Mouse (Mus musculus) c-Kit-positive CD71-positive TER-119-positive erythroid progenitor cells, embryonic 14.5 days (primary cell): ENCODE data around the gene Rpl10.

ENCODE experiments used
- DNase-seq: peaks from one replicate; pipeline ENCODE4 v3.0.0-alpha.2; 2013; ENCODE audit warnings: low spot score

The Rpl10 gene

DNA sequence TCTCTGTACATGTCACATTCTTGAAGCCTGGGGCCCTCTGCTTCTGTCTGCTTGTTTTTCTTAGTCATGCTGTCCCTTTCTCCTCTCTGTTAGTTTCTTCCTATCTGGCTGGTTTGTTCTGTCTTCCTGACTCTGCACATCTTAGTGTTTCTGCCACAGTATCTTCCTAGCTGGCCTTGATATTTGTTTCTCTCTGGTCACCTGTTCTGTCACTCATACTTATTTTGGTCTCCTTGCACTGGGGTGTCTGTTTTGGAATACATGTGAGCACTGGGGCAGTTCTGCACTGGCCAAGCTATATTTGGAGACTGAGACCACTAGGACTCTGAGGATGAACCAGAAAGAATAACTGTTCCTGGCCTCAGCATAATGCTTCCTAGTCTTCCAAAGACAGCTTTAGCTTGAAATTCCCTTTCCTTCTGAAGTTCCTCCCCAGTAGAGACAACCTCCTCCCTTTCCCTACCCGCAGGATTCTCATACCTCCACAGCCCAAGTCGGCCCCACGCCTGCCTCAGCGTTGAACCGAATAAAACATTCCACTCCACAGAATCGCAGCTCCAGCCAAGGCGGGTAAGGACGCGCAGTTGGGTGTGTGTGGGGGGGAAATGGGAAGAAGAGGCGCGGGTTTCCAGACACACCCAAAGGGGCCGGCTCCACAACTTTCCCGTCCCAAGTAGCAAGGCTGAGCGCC is 10.6 kb downstream of the Rpl10 start:
- DNase-seq = no peak

DNA sequence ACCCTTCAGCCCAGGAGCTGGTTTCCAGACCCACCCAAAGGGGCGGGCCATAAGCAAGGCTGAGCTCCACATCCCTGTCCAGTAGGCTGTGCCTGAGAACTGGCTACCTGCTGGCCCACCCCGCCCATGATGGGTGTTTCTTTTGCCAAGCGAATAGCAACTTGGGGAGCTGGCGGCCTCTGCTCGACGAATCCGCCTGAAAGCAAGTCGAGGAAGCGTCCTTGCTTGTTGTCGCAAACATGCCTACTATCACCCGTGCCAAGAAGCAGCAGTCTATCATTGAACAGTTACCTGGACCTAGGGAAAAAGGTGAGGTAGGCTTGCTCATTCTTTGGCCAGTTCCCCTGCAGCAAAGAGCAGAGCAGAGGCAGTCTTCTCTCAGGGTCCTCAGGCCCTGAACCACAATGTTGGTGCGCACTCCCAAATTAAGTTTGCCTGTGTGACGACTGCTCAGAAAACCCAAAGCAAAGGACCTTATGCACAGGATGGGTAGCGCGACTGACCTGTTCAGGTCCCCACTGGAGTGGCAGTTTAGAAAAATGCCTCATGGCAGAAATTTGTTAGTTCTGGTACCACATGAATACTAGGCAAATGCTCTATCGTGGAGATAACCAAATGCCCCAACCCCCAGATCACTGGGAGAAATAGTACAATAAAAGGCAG is 11.3 kb downstream of the Rpl10 start, which contains the start of the genes Taz and Dnase1l1:
TSS of gene Taz (plus strand) at position 181 of the 663 bp plus-strand sequence.
TSS of gene Dnase1l1 (minus strand) at position 606 of the 663 bp plus-strand sequence.
- peak; percentile 80 for DNase-seq

DNA sequence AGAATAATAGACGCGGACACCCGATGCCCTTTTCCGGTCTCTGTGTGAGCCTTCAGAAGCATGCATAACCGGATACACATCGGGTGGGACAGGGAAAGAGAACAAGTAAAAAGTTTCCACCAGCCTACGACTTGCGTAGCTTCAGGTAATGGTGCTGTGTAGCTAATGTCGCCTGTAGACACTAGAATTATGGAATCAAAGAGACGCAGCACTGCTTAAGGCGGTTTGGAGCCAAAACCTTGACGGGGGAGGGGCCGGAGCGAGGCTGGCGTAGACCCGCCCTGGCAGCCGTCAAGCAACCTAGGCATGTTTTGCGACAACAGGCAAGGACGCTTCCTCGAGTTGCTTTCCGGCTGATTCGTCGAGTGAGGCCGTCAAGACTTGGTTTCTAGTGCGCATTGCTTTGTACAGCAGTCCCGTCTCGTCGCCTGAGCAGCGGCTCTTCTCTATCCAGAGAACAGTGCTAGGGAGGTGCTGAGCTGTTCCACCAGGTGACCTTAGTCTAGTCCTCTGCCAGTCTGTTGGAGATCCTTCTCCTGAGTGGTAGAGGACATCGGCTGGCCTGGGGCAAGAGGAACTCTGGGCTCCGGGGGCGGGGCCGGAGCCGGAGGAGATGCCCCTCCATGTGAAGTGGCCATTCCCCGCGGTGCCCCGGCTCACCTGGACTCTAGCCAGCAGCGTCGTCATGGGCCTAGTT is 11.9 kb downstream of the Rpl10 start:
- DNase-seq = peak; percentile 77

DNA sequence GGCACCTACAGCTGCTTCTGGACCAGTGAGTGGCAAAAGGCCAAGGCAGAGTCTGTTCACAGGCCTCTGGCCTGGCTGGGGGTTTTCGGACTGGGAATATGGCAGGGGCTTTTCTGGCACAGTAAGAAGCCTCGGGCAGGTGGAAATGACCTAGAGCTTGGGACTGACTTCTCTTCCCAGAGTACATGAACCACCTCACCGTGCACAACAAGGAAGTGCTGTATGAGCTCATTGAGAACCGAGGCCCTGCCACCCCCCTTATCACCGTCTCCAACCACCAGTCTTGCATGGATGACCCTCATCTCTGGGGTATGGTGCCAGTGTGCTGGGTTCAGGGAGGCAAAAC is 12.5 kb downstream of the Rpl10 start:
- no peak for DNase-seq

DNA sequence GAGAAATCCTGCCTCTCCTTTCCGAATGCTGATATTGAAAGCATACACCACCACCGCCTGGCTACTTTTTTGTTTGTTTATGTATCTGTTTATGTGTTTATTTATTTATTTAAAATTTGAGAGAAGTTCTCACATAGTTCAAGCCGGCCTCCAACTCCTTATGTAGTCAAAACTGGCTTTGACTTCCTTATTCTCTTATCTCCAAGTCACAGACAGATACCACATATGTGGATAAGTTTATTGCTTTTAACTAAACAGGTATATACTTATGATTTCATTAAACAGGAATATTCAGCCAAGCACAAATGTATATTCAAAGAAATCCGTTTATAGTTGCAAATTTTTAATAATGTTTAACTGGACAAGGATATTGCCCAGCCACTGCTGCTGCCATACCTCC is 22.8 kb downstream of the Rpl10 start:
- no peak for DNase-seq

DNA sequence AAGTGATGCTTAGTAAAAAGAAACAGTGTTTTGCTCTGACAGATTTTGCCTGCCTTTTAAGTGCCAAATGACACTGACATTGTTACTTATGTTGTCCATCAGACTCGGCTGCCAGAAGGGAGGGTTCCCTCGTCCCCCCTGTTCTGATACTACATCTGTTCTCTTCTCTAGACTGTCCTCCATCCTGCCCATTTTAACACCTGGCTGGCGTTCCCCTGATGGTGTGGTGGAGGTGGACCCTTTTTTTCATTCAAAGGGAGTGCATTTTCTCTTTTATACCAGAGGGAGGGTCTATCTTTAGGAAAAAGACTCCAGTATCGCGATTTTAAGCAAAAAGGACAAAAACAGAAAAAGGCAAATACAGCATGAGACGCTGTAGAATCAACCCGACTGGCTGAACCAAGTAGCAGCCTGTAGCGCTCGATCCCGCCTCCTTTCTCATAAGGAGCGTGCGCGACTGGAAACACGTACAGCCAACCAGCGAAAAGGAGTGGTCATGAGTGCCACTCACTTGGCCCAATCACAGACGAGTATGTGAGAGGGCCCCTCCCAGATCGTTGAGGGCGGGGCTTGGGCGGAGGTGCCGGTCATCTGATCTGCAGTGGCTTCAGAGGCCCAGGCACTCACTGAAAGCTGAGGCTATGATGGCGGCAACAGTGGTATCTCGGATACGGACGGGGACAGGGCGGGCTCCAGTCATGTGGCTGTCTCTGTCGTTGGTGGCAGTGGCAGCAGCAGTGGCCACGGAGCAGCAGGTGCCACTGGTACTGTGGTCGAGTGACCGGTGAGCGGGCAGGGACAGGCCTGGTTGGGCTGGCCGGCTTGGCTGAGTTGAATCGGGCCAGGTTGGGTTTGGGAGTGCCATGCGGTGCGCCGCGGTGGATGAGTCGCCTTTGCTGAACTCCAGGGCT is 26.2 kb downstream of the Rpl10 start, which contains the start of gene Atp6ap1:
TSS of gene Atp6ap1 (plus strand) at position 560 of the 911 bp plus-strand sequence.
- peak; percentile 90 for DNase-seq

DNA sequence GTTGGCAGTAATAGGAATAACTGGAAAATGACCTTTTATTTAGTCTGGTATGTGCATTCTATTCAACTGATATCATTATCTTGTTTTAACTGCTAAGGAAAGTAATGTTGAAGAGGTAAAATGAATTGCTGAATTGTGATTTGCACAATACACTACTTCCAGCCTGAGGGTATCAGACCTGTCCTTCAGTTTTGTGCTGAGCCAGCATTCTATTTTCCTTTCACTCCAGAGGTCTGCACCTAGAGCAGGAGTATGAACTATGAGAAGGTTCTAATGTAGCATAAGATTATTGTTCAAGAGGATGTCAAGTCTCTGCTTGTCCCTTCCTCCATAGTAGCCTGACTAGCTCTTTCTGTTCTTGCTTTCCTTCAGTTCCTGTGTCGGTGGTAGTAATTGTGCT is 27.7 kb downstream of the Rpl10 start:
- no peak for DNase-seq

DNA sequence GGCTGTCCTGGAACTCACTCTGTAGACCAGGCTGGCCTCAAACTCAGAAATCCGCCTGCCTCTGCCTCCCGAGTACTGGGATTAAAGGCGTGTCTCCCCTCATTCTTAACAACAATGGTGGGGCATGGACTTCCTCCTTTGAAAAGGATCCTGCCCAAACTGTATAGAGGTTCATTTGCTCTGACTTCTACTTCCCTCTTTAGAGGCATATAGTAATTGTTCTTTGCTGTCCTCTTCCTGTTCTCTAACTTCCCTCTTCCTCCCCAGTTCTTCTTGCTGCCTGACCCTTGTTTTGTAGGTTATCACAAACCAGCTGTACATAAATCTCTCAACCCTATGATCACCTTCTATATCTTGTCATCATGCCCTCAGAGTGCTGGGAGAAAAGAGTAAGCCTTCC is 29.1 kb downstream of the Rpl10 start:
- no peak for DNase-seq

DNA sequence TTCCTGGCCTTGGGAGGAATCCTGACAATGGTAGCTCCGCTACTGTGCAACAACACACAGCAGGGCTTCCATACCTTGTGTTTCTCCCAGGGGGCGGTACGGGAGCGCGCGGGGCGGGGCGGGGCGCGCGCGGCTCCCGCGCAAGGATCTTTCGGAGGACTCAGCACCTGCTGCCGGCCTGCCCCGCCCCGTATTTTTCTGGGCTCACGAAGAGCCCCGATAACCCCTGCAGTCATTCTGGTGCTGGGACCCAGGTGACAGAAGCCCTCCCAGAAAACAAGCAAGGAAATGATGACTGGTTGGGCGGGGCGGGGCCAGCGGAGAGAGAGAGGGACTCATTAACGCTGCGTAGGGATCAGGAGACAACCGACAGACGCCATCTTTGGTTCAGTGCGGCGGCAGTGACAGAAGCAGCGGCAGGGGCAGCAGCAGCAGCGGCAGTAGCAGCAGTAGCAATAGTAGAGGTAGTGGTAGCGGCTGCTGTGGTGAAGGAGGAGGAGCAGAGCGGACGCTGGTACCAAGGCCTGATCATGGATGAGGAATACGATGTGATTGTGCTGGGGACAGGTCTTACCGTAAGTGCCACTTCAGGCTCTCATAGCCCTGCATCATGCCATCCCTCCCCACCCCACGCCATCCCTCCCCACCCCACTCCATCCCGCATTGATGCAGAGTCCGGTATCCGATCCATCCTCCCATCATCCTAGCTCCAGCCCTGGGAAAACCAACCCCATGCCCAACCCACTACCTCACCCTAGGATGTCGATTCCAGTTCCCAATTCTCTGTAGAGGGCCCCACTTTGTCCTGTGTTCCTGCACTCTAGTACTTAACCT is 34.5 kb downstream of the Rpl10 start, which contains the start of gene Gdi1:
TSS of gene Gdi1 (plus strand) at position 132 of the 834 bp plus-strand sequence.
- DNase-seq = peak; percentile 71

DNA sequence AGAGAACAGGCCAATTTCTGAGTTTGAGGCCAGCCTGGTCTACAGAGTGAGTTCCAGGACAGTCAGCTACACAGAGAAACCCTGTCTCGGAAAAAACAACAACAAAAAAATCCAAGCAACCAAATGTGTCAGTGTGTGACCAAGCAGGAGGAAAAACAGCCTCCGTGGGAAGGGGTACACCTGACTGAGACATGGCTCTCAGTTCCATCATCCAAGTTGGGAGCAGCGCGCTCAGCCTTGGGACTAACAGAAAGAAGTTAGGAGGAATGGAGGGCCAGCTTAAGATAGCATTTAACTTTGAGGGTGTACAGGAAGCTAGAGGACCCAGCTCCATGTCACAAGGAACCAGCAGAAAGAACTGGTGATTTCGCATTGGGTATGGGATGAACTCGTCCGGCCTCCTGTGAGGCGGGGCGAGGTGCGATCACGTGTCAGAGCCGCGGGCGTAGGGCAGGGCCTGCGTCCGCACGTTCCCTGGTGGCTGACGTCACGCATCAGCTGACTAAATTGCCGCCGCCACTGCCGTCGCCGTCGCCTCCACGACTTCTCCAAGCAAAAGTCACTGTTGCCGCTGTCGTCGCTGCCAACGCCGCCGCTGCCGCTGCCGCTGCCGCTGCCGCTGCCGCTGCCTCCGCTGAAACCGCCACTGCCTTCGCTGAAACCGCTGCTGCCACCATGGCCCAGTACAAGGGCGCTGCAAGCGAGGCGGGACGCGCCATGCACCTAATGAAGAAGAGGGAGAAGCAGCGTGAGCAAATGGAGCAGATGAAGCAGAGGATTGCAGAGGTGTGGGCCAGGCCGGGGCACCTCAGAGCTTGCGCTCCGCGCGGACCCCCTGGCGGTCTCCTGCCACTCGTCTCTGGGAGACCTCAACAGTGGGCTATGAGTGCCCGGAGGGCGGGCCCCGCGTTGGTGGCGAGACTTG is 42.2 kb downstream of the Rpl10 start, which contains the start of gene Fam50a:
TSS of gene Fam50a (plus strand) at position 494 of the 925 bp plus-strand sequence.
- DNase-seq = peak; percentile 78
